Mouse (Mus musculus): ENCODE results near the gene Grip2.

The Grip2 gene

DNA sequence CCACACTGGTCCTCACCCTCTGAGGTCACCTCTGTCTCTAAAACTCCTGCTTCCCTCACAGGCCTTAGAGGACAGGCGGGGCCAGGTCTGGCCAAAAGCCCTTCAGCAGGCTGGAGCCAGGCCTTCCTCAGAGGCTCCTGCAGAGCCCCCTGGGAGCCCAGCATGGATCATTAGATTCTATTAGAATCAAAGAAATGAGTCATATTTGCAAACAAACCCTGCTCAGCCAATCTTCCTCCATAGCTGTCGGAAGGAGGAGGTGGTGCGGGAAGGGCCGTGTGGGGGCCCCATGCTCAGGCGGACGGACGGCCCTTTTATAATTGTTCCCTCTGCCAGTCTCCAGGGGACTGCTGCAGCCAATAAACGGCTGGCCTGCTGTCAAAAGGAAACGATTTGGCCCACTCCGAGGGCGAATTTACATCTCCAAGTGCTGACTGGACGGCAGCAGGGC, 97.3 kb downstream of the Grip2 start:
- DNase-seq (ENCODE audit: low spot score) = no peak

DNA sequence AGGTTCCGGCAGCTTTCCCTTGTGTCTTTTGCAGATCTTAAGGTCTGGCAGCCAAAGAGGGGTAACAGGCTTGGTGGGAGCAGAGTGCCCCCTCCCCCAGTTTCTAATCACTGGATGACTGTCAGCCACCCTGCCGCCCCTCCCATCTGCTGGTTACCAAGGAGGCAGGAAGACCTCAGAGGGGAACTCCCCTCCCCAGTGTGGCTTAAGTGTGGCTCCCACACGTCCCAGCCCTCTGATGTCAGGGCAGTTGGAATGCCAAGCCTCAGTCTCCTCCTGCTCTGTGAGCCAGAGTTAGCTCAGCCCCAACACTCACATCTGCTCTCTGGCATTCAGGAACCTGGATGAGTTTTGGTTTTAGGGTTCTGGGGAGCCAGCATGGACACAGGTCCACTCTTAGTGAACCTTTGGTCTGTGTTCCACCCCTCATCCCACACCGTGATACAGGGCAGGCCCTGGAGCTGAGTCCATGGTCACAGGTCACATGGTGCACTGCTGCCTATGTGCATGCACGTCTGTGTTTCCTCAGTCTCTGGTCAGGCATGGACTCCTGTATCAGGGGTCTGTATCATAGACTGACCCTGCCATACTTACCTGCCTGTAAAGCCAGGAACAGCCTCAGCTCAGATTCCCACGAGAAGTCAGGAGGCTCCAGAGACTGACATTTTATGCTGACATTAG, 98.0 kb downstream of the Grip2 start:
- DNase-seq (ENCODE audit: low spot score) = no peak

DNA sequence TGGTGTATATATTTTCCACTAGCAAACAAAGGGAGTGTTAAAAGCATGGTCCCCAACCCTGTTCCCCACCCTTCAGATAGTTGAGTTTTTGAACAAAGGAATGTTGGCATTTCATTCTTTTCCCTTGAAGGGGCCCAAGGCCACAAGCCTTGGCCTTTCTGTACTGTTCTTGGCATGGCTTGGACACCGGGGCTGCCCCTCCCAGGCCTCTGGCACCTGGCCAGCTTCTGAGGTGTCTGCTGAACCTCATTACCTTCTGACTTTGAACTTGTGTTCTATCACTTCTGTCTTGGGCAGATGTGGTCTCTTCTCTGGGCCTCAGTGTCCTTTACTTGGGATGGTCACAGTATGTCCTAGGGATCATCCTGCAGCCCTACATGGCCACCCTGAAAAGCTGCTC, 99.7 kb downstream of the Grip2 start:
- no peak for DNase-seq (ENCODE audit: low spot score)

DNA sequence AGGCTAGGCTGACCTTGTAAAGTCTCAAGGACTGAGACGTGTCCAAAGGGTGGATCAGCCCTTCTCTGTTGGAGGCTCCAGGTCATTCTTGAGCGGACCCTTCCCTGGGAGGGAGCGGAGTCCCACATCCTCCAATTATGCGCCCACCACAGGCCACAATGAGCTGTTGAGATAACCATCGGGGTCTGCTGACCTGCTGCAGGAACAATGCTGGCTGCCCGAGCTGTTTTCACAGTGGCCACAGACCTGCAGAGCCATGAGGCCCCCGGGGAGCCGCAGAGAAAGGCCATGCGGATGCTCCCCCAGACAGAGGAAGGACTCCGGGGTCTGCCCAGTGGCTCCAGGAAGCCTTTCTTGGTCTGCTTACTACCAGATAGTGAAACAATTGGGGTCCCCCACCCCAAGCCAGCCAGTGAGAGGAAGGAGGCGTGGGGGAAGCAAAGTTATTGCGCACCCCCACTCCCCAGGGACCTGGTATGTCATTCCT, 105.8 kb downstream of the Grip2 start:
- no peak for DNase-seq (ENCODE audit: low spot score)

DNA sequence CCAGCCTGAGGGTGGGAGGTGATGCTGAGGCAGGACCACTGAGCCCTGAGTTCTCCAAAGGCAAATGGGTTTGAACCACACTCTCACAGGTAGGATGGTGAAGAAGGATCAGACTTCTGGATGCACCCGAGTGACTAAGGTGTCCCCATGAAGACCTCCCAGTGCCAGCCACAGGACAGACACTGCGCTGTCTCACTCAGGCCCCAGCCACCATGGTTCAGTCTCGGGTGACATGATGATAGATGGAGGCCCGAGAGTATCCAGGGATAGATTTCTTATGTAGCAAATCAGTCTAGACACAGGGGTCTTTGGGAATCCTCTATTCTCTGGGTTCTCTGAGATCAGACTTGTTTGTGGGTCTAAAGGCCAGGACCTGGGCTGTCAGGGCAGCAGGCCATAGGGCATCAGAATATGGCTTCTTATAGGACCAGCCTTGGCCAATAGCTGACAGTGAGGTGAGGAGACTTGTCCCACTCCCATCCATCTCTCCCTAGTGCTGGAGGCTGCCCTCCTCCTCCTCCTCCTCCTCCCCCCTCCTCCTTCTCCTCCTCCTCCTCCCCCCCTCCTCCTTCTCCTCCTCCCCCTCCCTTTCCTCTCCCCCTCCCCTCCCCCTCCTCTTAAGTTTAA, 106.3 kb downstream of the Grip2 start:
- no peak for DNase-seq (ENCODE audit: low spot score)

DNA sequence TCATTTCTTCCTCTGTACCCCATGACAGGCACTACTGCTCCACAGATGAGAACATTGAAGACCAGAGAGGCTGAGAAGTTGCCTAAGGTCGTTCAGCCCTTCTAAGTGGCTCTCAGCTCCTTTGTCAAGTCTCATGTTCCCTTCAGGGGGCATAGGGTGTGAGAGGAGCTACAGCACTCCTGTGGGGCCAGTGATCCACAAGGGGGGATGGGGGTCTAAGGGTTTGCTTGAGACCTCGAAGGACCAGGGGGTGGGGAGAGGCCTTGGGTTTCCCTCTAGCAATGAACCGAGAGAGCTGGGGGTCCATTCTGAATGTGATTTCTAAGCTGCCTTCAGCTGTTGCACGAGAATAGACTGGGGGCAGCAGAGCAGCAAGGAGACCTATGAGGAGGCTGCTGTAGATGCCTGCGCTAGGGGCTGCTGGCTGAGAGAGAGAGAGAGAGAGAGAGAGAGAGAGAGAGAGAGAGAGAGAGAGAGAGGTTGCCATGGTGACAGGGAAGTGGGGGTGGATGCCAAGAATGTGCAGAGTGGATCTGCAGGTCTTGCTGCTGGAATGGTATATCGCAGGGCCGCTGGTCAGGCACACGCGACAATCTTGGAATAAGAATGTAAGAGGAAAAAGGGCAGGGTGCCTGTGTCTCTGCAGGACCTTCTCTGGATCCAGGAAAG, 107.1 kb downstream of the Grip2 start:
- peak; percentile 71 for DNase-seq (ENCODE audit: low spot score)

DNA sequence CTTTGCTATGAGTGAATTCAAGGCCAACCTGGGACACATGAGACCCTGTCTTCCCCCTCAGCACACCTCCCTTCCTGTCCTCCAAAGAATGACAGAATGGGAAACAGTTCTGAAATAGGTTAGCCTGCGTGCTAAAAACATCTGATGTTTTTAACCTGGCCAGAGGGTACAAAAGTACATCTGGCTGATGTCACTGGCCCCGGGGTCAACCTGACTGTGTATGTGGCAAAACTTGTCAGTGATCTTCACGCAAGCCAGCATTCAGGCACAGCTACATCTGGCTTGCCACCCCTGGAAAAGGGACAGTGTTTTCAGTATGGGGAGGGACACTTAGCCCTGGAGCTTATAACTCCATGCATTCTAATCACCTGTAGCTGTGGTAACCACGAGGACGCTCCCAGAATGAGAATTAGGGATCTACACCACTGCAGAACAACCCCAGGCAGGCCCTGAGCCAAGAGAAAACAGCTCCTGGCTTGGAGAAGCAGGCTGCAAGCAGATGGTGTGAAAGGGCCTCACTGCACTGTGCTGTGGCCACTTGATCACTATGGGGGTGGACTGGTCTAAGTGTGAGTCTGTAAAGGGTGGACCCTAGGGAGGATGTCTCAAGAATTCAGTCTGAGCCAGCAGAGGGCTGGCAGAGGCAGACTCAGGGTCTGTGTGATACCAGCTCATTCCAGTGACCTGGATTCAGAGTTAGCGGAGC, 107.9 kb downstream of the Grip2 start:
- DNase-seq (ENCODE audit: low spot score) = no peak

DNA sequence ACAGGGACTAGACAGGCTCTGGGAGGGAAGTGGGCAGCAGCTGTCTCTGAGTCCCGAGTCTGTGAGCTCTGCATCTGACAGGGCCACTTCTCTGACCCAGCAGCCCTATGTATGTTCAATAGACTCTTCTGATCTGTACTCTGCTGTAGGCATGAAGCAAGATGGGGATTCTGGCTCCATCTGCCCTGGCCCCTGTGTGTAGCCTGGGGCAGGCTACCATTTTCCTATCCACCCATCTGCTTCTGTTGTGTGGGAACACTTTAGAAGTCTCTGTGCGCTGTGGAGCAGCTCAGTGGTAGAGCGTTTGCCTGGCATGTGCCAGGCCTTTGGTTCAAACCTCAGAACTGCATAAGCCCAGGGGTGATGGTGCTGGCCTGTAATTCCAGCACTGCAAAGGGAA, 108.4 kb downstream of the Grip2 start:
- DNase-seq (ENCODE audit: low spot score) = no peak

DNA sequence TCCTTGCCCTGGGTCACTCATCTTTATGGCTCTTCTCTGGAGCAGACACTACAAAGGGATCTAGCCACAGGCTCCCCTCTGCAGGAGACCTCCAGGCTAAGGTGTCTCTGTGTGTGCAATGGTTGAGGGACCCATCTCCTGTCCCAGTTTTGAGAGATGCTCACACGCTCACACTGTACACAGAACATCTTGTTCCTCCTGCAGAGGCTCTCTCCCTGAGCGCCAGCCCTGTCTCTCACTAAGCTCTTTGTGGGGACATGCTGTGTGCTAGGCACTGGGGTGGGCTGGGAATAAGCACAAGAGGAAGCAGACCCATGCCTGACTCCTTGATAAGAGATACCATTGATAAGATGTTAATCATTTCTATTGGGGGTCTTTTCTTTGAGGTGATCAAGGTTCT, 109.0 kb downstream of the Grip2 start:
- DNase-seq (ENCODE audit: low spot score) = no peak

DNA sequence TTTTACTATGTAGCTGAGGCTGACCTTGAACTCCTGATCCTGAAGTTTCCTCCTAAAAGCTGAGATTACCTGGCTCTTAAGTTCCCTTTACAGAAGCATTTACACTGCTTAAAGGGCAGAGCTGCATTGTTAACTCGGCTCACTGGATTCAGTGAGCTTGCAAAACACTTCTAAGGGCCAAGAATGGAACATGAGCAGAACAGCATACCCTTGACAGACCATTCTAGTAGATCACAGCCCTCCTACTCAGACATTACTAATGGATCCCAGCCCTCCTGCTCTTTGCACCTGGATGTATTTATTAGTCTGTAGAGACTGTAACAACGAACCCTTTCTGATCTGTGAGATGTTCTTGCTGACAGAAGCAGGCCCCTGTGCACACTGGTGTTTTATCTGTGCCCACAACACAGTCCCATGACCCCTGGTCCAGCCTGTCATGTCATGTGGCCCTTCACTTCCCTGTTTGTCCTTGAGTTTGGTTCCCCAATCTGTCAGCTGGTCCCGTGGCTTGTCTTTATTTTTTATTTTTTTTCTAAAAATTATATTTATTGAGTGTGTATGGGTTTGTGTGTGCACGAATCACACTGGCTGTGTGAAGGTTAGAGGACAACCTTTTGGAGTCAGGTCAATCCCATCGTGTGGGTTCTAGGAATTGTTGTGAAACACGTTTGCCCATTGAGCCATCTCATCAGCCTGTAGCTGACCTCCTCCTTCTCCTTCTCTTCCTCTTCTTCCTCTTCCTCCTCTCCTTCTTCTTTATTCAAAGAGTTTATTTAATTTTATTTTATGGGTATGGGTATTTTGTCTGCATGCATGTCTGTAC, 110.9 kb downstream of the Grip2 start:
- no peak for DNase-seq (ENCODE audit: low spot score)

DNA sequence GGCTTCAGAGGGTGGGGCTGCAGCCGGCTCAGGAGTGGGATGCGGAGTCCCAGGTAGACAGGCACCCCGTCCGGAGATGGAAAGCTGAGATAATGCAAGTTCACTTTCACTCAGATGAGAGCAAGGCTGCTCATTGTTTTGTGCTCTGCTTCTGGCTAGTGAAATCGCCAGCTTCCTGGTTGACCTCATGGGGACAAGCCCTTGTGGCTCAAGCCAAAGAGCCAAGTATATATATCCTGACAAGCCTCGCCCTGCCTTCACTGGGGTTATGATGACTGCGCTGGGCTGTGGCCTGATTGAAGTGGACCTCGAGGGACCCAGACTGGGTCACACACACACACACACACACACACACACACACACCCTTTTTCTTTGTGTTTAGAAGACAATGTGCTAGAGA, 112.0 kb downstream of the Grip2 start:
- DNase-seq (ENCODE audit: low spot score) = no peak

DNA sequence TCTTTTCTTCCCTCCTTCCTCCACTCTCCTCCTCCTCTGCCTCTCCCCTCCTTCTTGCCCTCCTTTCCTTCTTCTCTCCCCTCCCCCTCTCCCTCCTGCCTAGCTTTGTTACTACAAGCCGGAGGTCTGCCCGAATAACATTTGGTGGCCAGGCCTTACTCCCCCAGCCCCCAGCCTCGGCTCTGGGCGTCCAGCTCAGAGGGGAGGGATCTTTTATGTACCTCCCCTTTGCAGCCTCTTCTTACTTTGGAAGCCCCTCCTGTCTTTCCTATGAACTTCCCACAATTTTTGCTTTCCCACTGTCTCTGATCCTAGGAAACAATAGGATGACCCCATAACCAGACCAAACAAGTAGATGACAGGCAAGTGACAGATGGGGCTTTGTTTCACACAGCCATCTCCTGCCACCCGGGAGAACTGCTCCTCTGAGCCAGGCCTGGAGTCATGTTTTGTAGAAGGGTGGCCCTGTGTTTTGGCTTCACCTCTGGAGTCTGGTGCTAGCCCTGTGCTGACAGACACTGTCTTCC, 113.6 kb downstream of the Grip2 start:
- no peak for DNase-seq (ENCODE audit: low spot score)

DNA sequence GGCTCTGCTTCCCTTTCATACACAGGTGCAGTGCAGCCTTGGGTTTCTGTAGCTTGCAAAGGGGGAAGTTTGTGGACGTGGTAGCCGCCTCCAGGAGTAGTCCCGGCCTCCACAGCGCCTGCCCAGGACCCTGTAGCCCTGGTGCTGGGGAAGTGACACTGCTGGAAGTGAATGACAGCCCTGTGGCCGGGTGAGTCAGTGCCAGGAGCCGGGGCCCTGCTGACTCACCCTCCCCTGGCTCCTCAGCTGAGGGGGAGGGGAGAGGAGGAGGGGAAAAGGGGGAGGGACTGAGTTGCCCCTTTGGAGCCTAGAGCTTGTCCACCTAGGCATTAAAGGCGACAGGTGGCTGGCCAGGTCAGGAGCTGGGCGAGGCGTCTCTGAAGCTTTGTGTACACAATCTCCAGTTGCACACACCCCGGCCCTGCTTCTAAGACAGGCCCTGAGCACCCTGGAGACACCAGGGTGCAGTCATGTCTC, 114.2 kb downstream of the Grip2 start:
- DNase-seq (ENCODE audit: low spot score) = peak; percentile 73

DNA sequence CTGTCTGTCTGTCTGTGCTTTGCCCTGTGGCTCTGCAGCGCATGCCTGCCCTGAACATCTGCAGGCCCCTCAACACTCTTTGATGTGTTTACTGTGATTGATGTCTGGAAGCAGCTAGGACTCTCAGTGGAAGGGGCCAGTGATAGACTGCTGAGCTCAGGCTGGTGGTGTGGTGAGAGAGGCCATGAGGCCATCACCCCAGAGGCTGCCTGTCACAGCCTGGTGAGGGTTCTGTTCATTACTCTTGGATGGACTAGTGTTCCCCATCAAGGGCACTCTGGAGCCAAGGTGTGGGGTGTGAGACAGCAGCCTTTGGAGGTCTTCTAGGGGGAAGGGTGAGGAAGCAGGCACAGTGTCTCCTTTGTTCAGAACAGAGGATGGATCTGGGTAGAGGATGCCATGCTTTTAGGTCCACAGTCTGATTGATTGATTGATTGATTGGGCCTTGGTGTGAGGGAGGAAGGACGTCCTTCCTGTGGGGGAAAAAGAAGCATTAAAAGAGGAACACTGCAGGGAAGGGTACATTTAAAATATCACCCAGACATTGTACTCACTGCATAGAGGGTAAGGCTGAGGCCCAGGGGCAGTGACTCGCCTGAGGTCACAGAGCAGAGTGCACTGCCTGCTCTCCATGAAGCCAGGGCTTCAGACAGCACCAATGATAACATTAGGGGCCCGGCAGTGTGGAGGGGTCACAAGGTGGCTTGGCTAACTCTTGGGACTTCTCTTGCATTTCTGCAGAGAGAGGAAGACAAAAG, 114.8 kb downstream of the Grip2 start:
- no peak for DNase-seq (ENCODE audit: low spot score)

All from left cerebral cortex, adult 11 months (tissue).